Mouse (Mus musculus): ENCODE measurements around the gene Gm14322.
"Not testable (repeated sequence)": the region's sequence is repeated elsewhere in the genome, so short reads cannot be mapped to it uniquely, and the experiment has no call there.

The Gm14322 gene

GRCm38 (mm10) chr2:177758941-177759558 is at the start of gene Gm14322:
TSS of gene Gm14322 (plus strand) at chr2:177759288.
- DNase-seq (ENCODE audit: low read depth, low spot score) = not testable (repeated sequence)

- not testable (repeated sequence) for DNase-seq (ENCODE audit: low read depth, low spot score)
These were observed 17.6 kb upstream of the Gm14322 start for GRCm38 (mm10) chr2:177741487-177741886.

GRCm38 (mm10) chr2:177787351-177787750 is 28.3 kb downstream of the Gm14322 start:
- not testable (repeated sequence) for DNase-seq (ENCODE audit: low read depth, low spot score)

- not testable (repeated sequence) for DNase-seq (ENCODE audit: low read depth, low spot score)
These were observed 47.1 kb downstream of the Gm14322 start for GRCm38 (mm10) chr2:177806170-177806569.
